In the genomic region with DNA sequence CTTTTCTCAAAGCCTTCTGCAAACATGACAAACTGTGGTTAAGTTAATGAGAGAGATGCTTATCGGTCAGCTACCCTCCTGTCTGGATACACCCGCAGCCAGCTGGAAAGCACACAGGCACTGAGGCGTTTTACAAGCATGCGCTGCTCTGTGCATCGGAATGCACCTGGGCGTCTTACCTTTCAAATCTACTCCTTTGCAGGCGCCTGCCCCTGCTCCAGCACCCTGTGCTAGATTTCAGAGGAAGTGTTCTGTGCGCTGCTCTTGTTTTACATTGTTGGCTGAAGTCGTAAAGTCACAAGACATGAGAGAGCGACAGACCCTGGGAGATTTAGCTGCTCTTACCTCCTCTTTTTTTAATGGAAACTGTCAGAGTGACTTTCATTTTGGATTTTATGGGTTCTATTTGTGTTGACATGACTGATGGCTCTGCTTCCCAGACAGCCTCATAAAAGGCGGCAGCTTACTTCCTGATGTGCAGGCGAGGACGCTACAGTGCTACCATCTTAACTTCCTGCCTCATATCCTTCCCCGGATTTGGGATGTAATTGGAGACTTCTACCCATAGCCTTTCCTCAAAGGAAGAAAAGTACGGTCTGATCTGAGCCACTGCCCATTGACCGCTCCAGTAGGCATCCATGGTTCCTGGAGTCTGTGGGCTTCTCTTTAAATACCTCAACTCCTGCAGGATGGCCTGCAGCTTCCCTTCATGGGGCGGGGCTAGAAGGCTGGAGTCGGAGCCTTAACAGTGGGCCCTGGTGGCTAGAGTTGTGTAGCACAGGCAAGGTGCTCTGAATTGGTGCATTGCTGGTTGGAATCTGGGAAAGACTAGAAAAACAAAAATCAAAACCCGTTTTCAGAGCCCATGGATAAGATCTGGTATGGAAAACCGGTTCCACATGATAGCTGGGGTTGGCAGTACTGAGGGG, we compare ENCODE assay signal across 8 mouse cellular contexts. TPM values are rescaled to one million over a fixed set of nuclear protein-coding genes. Genes with fewer than 3 reads are reported as not detected.
DNase-seq lines count a peak whose midpoint lies in the region; ATAC-seq and TF ChIP-seq lines count a peak whose summit lies in the region.

No protein-coding gene starts in this region.

- DNase-seq in hindbrain, embryonic 11.5 days (ENCODE audit: low spot score), result peak; percentile 43
- peak; percentile 28 for DNase-seq in c-Kit-positive CD71-negative TER-119-negative erythroid progenitor cells, embryonic 14.5 days (ENCODE audit: low read depth)
- peak; percentile 93 for DNase-seq in kidney, postnatal 0 days (ENCODE audit: low spot score)
- DNase-seq in neural tube, embryonic 11.5 days (ENCODE audit: low spot score), result peak; percentile 54
- no peak for DNase-seq in cerebellum, adult 11 months
- DNase-seq in cerebellum, postnatal 10 days, result no peak

- no peak overlapping the region for H3K9ac ChIP-seq in hindbrain, embryonic 11.5 days (ENCODE audit: low read depth, low read length)
- no peak overlapping the region for H3K9ac ChIP-seq in hindbrain, embryonic 12.5 days
- H3K9ac ChIP-seq in kidney, postnatal 0 days (ENCODE audit: low read depth, low read length), result no peak overlapping the region
- H3K9ac ChIP-seq in neural tube, embryonic 11.5 days (ENCODE audit: low read length), result no peak overlapping the region

- no peaks in the 10 kb centered on the region for H3K36me3 ChIP-seq in hindbrain, embryonic 11.5 days (ENCODE audit: control insufficient read depth, insufficient read depth, low read length)
- H3K36me3 ChIP-seq in hindbrain, embryonic 12.5 days, result no peaks in the 10 kb centered on the region
- no peaks in the 10 kb centered on the region for H3K36me3 ChIP-seq in kidney, postnatal 0 days (ENCODE audit: insufficient read depth, low read length)
- H3K36me3 ChIP-seq in neural tube, embryonic 11.5 days (ENCODE audit: control insufficient read depth, insufficient read depth, low read length), result no peaks in the 10 kb centered on the region

- ATAC-seq in hindbrain, embryonic 11.5 days (ENCODE audit: low FRiP score), result no peak
- ATAC-seq in hindbrain, embryonic 12.5 days (ENCODE audit: low FRiP score), result no peak
- peak; percentile 85 for ATAC-seq in kidney, postnatal 0 days (replicated peaks; ENCODE audit: low FRiP score, low read depth)
- no peak for ATAC-seq in neural tube, embryonic 11.5 days (ENCODE audit: insufficient read depth, low FRiP score, low TSS enrichment)
- no peak for ATAC-seq in activated CD4-positive, CD25-positive, alpha-beta regulatory T cell, adult 4 months

- WGBS in hindbrain, embryonic 11.5 days, result 71% methylated on average over 20 of the region's 20 CpGs
- 69% methylated on average over 20 of the region's 20 CpGs for WGBS in hindbrain, embryonic 12.5 days
- WGBS in kidney, postnatal 0 days, result 3% methylated on average over 20 of the region's 20 CpGs
- WGBS in neural tube, embryonic 11.5 days, result 50% methylated on average over 20 of the region's 20 CpGs

- H3K27me3 ChIP-seq in hindbrain, embryonic 11.5 days (ENCODE audit: control insufficient read depth, insufficient read depth, low read length), result no peaks in the 10 kb centered on the region
- no peaks in the 10 kb centered on the region for H3K27me3 ChIP-seq in hindbrain, embryonic 12.5 days
- H3K27me3 ChIP-seq in kidney, postnatal 0 days (ENCODE audit: insufficient read depth, low read length), result no peaks in the 10 kb centered on the region
- H3K27me3 ChIP-seq in neural tube, embryonic 11.5 days (ENCODE audit: control insufficient read depth, insufficient read depth, low read length), result no peaks in the 10 kb centered on the region

- no peak overlapping the region for H3K4me2 ChIP-seq in hindbrain, embryonic 11.5 days (replicated peaks; ENCODE audit: low read depth, low read length)
- no peak overlapping the region; the same call in 1 of the 2 replicates for H3K4me2 ChIP-seq in hindbrain, embryonic 12.5 days (replicated peaks)
- H3K4me2 ChIP-seq in kidney, postnatal 0 days (ENCODE audit: low read length), result peak overlapping the region; percentile 58
- H3K4me2 ChIP-seq in neural tube, embryonic 11.5 days (ENCODE audit: low read depth), result peak overlapping the region; percentile 6; the same call in 1 of the 2 replicates

- H3K9me3 ChIP-seq in hindbrain, embryonic 11.5 days (ENCODE audit: control insufficient read depth, low read length), result no peaks in the 10 kb centered on the region
- H3K9me3 ChIP-seq in hindbrain, embryonic 12.5 days (replicated peaks), result no peaks in the 10 kb centered on the region
- H3K9me3 ChIP-seq in kidney, postnatal 0 days (replicated peaks; ENCODE audit: low read length), result no peaks in the 10 kb centered on the region
- H3K9me3 ChIP-seq in neural tube, embryonic 11.5 days (ENCODE audit: control insufficient read depth, low read length), result no peaks in the 10 kb centered on the region

- H3K4me3 ChIP-seq in hindbrain, embryonic 11.5 days (ENCODE audit: low read depth, low read length), result no peak overlapping the region
- H3K4me3 ChIP-seq in hindbrain, embryonic 12.5 days, result no peak overlapping the region
- peak overlapping the region; percentile 18; the same call in 1 of the 2 replicates for H3K4me3 ChIP-seq in kidney, postnatal 0 days (replicated peaks; ENCODE audit: low read depth, low read length)
- H3K4me3 ChIP-seq in neural tube, embryonic 11.5 days (ENCODE audit: low read depth, low read length), result no peak overlapping the region

- no peaks in the 10 kb centered on the region for H3K4me1 ChIP-seq in hindbrain, embryonic 11.5 days (replicated peaks; ENCODE audit: control insufficient read depth, insufficient read depth, low read length)
- H3K4me1 ChIP-seq in hindbrain, embryonic 12.5 days, result peaks cover 13% of the 10 kb centered on the region; the same call in 1 of the 2 replicates
- peaks cover 12% of the 10 kb centered on the region for H3K4me1 ChIP-seq in kidney, postnatal 0 days (replicated peaks; ENCODE audit: insufficient read depth, low read length)
- peaks cover 6% of the 10 kb centered on the region; the same call in 1 of the 2 replicates for H3K4me1 ChIP-seq in neural tube, embryonic 11.5 days (ENCODE audit: control insufficient read depth, insufficient read depth, low read length)

- peak; percentile 75 for TF ChIP-seq CTCF in kidney, postnatal 0 days (IDR thresholded peaks at IDR 0.05; ENCODE audit: low read depth)

- H3K27ac ChIP-seq in hindbrain, embryonic 11.5 days (ENCODE audit: low read depth, low read length), result no peak overlapping the region
- H3K27ac ChIP-seq in hindbrain, embryonic 12.5 days, result no peak overlapping the region
- peak overlapping the region; percentile 84 for H3K27ac ChIP-seq in kidney, postnatal 0 days
- H3K27ac ChIP-seq in neural tube, embryonic 11.5 days (ENCODE audit: low read depth, low read length), result no peak overlapping the region

RNA-seq across cellular contexts. Expression of gene Thsd4, which starts 40.9 kb away (rescaled TPM):
- 3.0 and 5.1 TPM in 2 replicates for polyA plus RNA-seq in hindbrain, embryonic 11.5 days (2014; fragmentation: Nextera tagmentation; extraction: Ambion mirVana)
- 9.3 and 11.6 TPM in 2 replicates for polyA plus RNA-seq in hindbrain, embryonic 12.5 days (2016; fragmentation: Nextera tagmentation; extraction: Ambion mirVana)
- polyA plus RNA-seq in kidney, postnatal 0 days (2015; fragmentation: Nextera tagmentation; extraction: Ambion mirVana), result 19.9 and 21.3 TPM in 2 replicates
- 5.4 and 6.6 TPM in 2 replicates for polyA plus RNA-seq in neural tube, embryonic 11.5 days (2014; fragmentation: Nextera tagmentation; extraction: Ambion mirVana)
- not detected for polyA plus RNA-seq in activated CD4-positive, CD25-positive, alpha-beta regulatory T cell, adult 4 months (2017; shearing (Covaris generic))

Comparison
In these comparisons a context has a peak if more than half of its experiments do, and no peak if none do; other contexts are left out.
1. DNase-seq: peak in hindbrain, embryonic 11.5 days (single experiment), c-Kit-positive CD71-negative TER-119-negative erythroid progenitor cells, embryonic 14.5 days (single experiment), kidney, postnatal 0 days (single experiment) and neural tube, embryonic 11.5 days (single experiment); none in cerebellum, adult 11 months (single experiment) and cerebellum, postnatal 10 days (0 of 2).
2. H3K4me2 ChIP-seq: peak in kidney, postnatal 0 days (single experiment) and neural tube, embryonic 11.5 days (single experiment); none in hindbrain, embryonic 11.5 days (single experiment) and hindbrain, embryonic 12.5 days (single experiment).